Mouse (Mus musculus): Measurements from ENCODE around the gene Rpl9-ps1. TPM values are rescaled to one million over a fixed set of nuclear protein-coding genes. Genes with fewer than 3 reads are reported as not detected.

The Rpl9-ps1 gene
- total and polyA plus RNA-seq, 3 experiments: 0.26 TPM; not detected in 2

- Histone ChIP-seq H3K9me3 (replicated peaks; ENCODE audit: insufficient read depth, low read length) (no peaks in the 10 kb centered on the region), H3K27ac (ENCODE audit: control insufficient read depth, low read depth, low read length) (no peak overlapping the region), H3K4me3 (ENCODE audit: control insufficient read depth in 1 of 2, insufficient read depth in 1 of 2, low read depth in 2 of 2, low read length in 2 of 2) (no peak overlapping the region), H3K36me3 (ENCODE audit: control insufficient read depth in 1 of 2, insufficient read depth in 2 of 2, low read length in 2 of 2) (no peaks in the 10 kb centered on the region), H3K4me1 (ENCODE audit: control insufficient read depth in 1 of 2, insufficient read depth in 2 of 2, low read length in 2 of 2) (no peaks in the 10 kb centered on the region), H3K9ac (ENCODE audit: control insufficient read depth, low read depth, low read length, poor library complexity, severe bottlenecking) (no peak overlapping the region), H3K79me2 (ENCODE audit: control insufficient read depth, insufficient read depth, low read length, poor library complexity) (no peaks in the 10 kb centered on the region), H3K27me3 (ENCODE audit: control insufficient read depth in 1 of 2, insufficient read depth in 2 of 2, low read length in 2 of 2) (peaks cover 11 to 32% of the 10 kb centered on the region in 2 experiments)
- TF ChIP-seq NRF1 (IDR thresholded peaks at IDR 0.05; ENCODE audit: insufficient read depth, low read depth, low read length, poor library complexity, severe bottlenecking) (no peak), TAL1 (IDR thresholded peaks at IDR 0.05; ENCODE audit: low read length) (no peak), POLR2A (IDR thresholded peaks at IDR 0.05; ENCODE audit: control insufficient read depth in 1 of 2, insufficient read depth in 1 of 2, low read depth in 1 of 2, low read length in 2 of 2, poor library complexity in 1 of 2) (no peak), USF2 (IDR thresholded peaks at IDR 0.05; ENCODE audit: borderline replicate concordance in 1 of 2, insufficient read depth in 1 of 2, low read depth in 1 of 2, low read length in 2 of 2) (no peak), POLR2AphosphoS2 (IDR thresholded peaks at IDR 0.05; ENCODE audit: low read length) (no peak), TBP (IDR thresholded peaks at IDR 0.05; ENCODE audit: low read depth, low read length) (no peak), NELFE (IDR thresholded peaks at IDR 0.05; ENCODE audit: low read depth, low read length) (no peak), BHLHE40 (IDR thresholded peaks at IDR 0.05; ENCODE audit: borderline replicate concordance, low read depth, low read length) (no peak), ZKSCAN1 (IDR thresholded peaks at IDR 0.05; ENCODE audit: low read depth, low read length) (no peak), EP300 (IDR thresholded peaks at IDR 0.05; ENCODE audit: low read depth in 1 of 2, low read length in 2 of 2) (no peak), JUND (IDR thresholded peaks at IDR 0.05; ENCODE audit: low read depth, low read length) (no peak), GABPA (IDR thresholded peaks at IDR 0.05; ENCODE audit: low read depth, low read length) (no peak), POLR2AphosphoS5 (IDR thresholded peaks at IDR 0.05; ENCODE audit: borderline replicate concordance, low read depth, low read length) (no peak), USF1 (IDR thresholded peaks at IDR 0.05; ENCODE audit: low read depth, low read length) (no peak), RCOR1 (IDR thresholded peaks at IDR 0.05; ENCODE audit: low read depth, low read length) (no peak), CHD1 (IDR thresholded peaks at IDR 0.05; ENCODE audit: low read depth, low read length) (no peak), MYB (IDR thresholded peaks at IDR 0.05; ENCODE audit: low read depth, low read length) (no peak), SMC3 (IDR thresholded peaks at IDR 0.05; ENCODE audit: low read depth, low read length) (no peak)
- no peak for DNase-seq (ENCODE audit: low read depth, low spot score)
These were observed 40.7 kb downstream of the Rpl9-ps1 start for GRCm38 (mm10) chr11:83604698-83605097.

- no peaks in the 10 kb centered on the region for H3K4me1 ChIP-seq (ENCODE audit: control insufficient read depth in 1 of 2, insufficient read depth in 2 of 2, low read length in 2 of 2)
- no peak for DNase-seq (ENCODE audit: low read depth, low spot score)
- H3K36me3 ChIP-seq (ENCODE audit: control insufficient read depth in 1 of 2, insufficient read depth in 2 of 2, low read length in 2 of 2): no peaks in the 10 kb centered on the region
- no peak overlapping the region for H3K9ac ChIP-seq (ENCODE audit: control insufficient read depth, low read depth, low read length, poor library complexity, severe bottlenecking)
- H3K79me2 ChIP-seq (ENCODE audit: control insufficient read depth, insufficient read depth, low read length, poor library complexity): no peaks in the 10 kb centered on the region
- no peak overlapping the region for H3K4me3 ChIP-seq (ENCODE audit: control insufficient read depth in 1 of 2, insufficient read depth in 1 of 2, low read depth in 2 of 2, low read length in 2 of 2)
- H3K9me3 ChIP-seq (replicated peaks; ENCODE audit: insufficient read depth, low read length): no peaks in the 10 kb centered on the region
- no peak overlapping the region for H3K27ac ChIP-seq (ENCODE audit: control insufficient read depth, low read depth, low read length)
- peaks cover 8 to 27% of the 10 kb centered on the region in 2 experiments for H3K27me3 ChIP-seq (ENCODE audit: control insufficient read depth in 1 of 2, insufficient read depth in 2 of 2, low read length in 2 of 2)
- no peak for TF ChIP-seq POLR2A (IDR thresholded peaks at IDR 0.05; ENCODE audit: control insufficient read depth in 1 of 2, insufficient read depth in 1 of 2, low read depth in 1 of 2, low read length in 2 of 2, poor library complexity in 1 of 2)
- no peak for TF ChIP-seq ZC3H11A (IDR thresholded peaks at IDR 0.05; ENCODE audit: low read depth, low read length)
- no peak for TF ChIP-seq GATA1 (IDR thresholded peaks at IDR 0.05; ENCODE audit: low read depth, low read length)
- TF ChIP-seq RCOR1 (IDR thresholded peaks at IDR 0.05; ENCODE audit: low read depth, low read length): no peak
- no peak for TF ChIP-seq MAX (IDR thresholded peaks at IDR 0.05; ENCODE audit: low read length)
- no peak for TF ChIP-seq CTCF (IDR thresholded peaks at IDR 0.05 in 2 of 3, conservative IDR thresholded peaks at IDR 0.05 in 1 of 3; ENCODE audit: control insufficient read depth in 1 of 3, insufficient read depth in 1 of 3, low read depth in 2 of 3, low read length in 3 of 3, poor library complexity in 1 of 3, severe bottlenecking in 1 of 3)
- TF ChIP-seq GABPA (IDR thresholded peaks at IDR 0.05; ENCODE audit: low read depth, low read length): no peak
- no peak for TF ChIP-seq MYC (IDR thresholded peaks at IDR 0.05; ENCODE audit: low read depth, low read length)
- TF ChIP-seq TBP (IDR thresholded peaks at IDR 0.05; ENCODE audit: low read depth, low read length): no peak
- TF ChIP-seq MAZ (IDR thresholded peaks at IDR 0.05; ENCODE audit: low read depth, low read length): no peak
- TF ChIP-seq CHD1 (IDR thresholded peaks at IDR 0.05; ENCODE audit: low read depth, low read length): no peak
- no peak for TF ChIP-seq EP300 (IDR thresholded peaks at IDR 0.05; ENCODE audit: low read depth in 1 of 2, low read length in 2 of 2)
- no peak for TF ChIP-seq RAD21 (IDR thresholded peaks at IDR 0.05; ENCODE audit: low read depth, low read length)
- no peak for TF ChIP-seq USF1 (IDR thresholded peaks at IDR 0.05; ENCODE audit: low read depth, low read length)
- TF ChIP-seq POLR2AphosphoS2 (IDR thresholded peaks at IDR 0.05; ENCODE audit: low read length): no peak
- TF ChIP-seq MYB (IDR thresholded peaks at IDR 0.05; ENCODE audit: low read depth, low read length): no peak
- TF ChIP-seq SIN3A (IDR thresholded peaks at IDR 0.05; ENCODE audit: low read length): no peak
- TF ChIP-seq TCF12 (IDR thresholded peaks at IDR 0.05; ENCODE audit: low read depth, low read length): no peak
- TF ChIP-seq ELF1 (IDR thresholded peaks at IDR 0.05; ENCODE audit: low read depth, low read length): no peak
- no peak for TF ChIP-seq NRF1 (IDR thresholded peaks at IDR 0.05; ENCODE audit: insufficient read depth, low read depth, low read length, poor library complexity, severe bottlenecking)
These were observed 42.0 kb downstream of the Rpl9-ps1 start for GRCm38 (mm10) chr11:83603399-83603798.

Data from MEL (cell line).